In genomic region chr1:61559514-61559913, GRCm38 (mm10) we compare ENCODE assay signal across 24 mouse cellular contexts.
A peak's percentile ranks its signal among the peaks of the same experiment; 100 is the strongest.
DNase-seq lines count a peak whose midpoint lies in the region; ATAC-seq and TF ChIP-seq lines count a peak whose summit lies in the region.
"Had no signal": no experiment of that assay in that cellular context is flagged by ENCODE, and none has a peak within 500 bp of the region (broad histone marks: within the 10 kb centered on the region; RNA-seq: fewer than 3 reads in every experiment).

No protein-coding gene starts in this region.

- no peaks in the 10 kb centered on the region for H3K27me3 ChIP-seq in forebrain, embryonic 13.5 days
- no peaks in the 10 kb centered on the region for H3K27me3 ChIP-seq in forebrain, postnatal 0 days (ENCODE audit: insufficient read depth, low read length)
- H3K27me3 ChIP-seq in forebrain, embryonic 15.5 days: no peaks in the 10 kb centered on the region
- no peaks in the 10 kb centered on the region for H3K27me3 ChIP-seq in forebrain, embryonic 11.5 days (ENCODE audit: control insufficient read depth, insufficient read depth, low read length)
- H3K27me3 ChIP-seq: CH12.LX; embryonic facial prominence, embryonic 13.5 days; embryonic facial prominence, embryonic 15.5 days had no signal

- ATAC-seq in forebrain, embryonic 13.5 days: 0 out of 2 replicates have a peak, but pooled peaks have one; percentile 24
- no peak for ATAC-seq in forebrain, postnatal 0 days
- 0 out of 2 replicates have a peak, but pooled peaks have one; percentile 26 for ATAC-seq in forebrain, embryonic 15.5 days (replicated peaks)
- no peak for ATAC-seq in forebrain, embryonic 11.5 days (replicated peaks; ENCODE audit: low FRiP score)
- ATAC-seq: activated CD4-positive, CD25-positive, alpha-beta regulatory T cell, adult 4 months; CD4-positive, CD25-positive, alpha-beta regulatory T cell, adult 4 months; Patski had no signal

- no peaks in the 10 kb centered on the region for H3K4me1 ChIP-seq in forebrain, embryonic 13.5 days
- H3K4me1 ChIP-seq in forebrain, postnatal 0 days (ENCODE audit: insufficient read depth): no peaks in the 10 kb centered on the region
- H3K4me1 ChIP-seq in forebrain, embryonic 15.5 days: peaks cover 5% of the 10 kb centered on the region; the same call in 1 of the 2 replicates
- H3K4me1 ChIP-seq in forebrain, embryonic 11.5 days (replicated peaks; ENCODE audit: control insufficient read depth, insufficient read depth, low read length): no peaks in the 10 kb centered on the region
- H3K4me1 ChIP-seq: embryonic facial prominence, embryonic 13.5 days; embryonic facial prominence, embryonic 15.5 days had no signal

- H3K4me3 ChIP-seq in forebrain, embryonic 13.5 days: no peak overlapping the region
- no peak overlapping the region for H3K4me3 ChIP-seq in forebrain, postnatal 0 days (ENCODE audit: low read depth, low read length)
- no peak overlapping the region for H3K4me3 ChIP-seq in forebrain, embryonic 15.5 days
- no peak overlapping the region for H3K4me3 ChIP-seq in forebrain, embryonic 11.5 days (ENCODE audit: low read depth, low read length)
- H3K4me3 ChIP-seq: embryonic facial prominence, embryonic 13.5 days; embryonic facial prominence, embryonic 15.5 days; erythroblast, embryonic 14.5 days had no signal

- no peak for TF ChIP-seq POLR2A in brain, embryonic 14.5 days (IDR thresholded peaks at IDR 0.05; ENCODE audit: borderline replicate concordance, extremely low read depth, insufficient read depth, insufficient read length, poor library complexity, severe bottlenecking)

- H3K4me2 ChIP-seq in forebrain, embryonic 13.5 days: no peak overlapping the region
- no peak overlapping the region for H3K4me2 ChIP-seq in forebrain, postnatal 0 days (ENCODE audit: low read depth)
- no peak overlapping the region for H3K4me2 ChIP-seq in forebrain, embryonic 15.5 days (replicated peaks)
- H3K4me2 ChIP-seq in forebrain, embryonic 11.5 days (ENCODE audit: low read depth, low read length, severe bottlenecking): no peak overlapping the region
- H3K4me2 ChIP-seq: embryonic facial prominence, embryonic 13.5 days; embryonic facial prominence, embryonic 15.5 days had no signal

- no peaks in the 10 kb centered on the region for H3K36me3 ChIP-seq in forebrain, embryonic 13.5 days (ENCODE audit: poor library complexity, severe bottlenecking)
- no peaks in the 10 kb centered on the region for H3K36me3 ChIP-seq in forebrain, postnatal 0 days (ENCODE audit: insufficient read depth)
- no peaks in the 10 kb centered on the region for H3K36me3 ChIP-seq in forebrain, embryonic 15.5 days
- H3K36me3 ChIP-seq in forebrain, embryonic 11.5 days (ENCODE audit: control insufficient read depth, insufficient read depth, low read length): no peaks in the 10 kb centered on the region
- H3K36me3 ChIP-seq: embryonic facial prominence, embryonic 13.5 days; embryonic facial prominence, embryonic 15.5 days; G1E had no signal

- no peak overlapping the region for H3K9ac ChIP-seq in forebrain, embryonic 13.5 days
- H3K9ac ChIP-seq in forebrain, postnatal 0 days: no peak overlapping the region
- H3K9ac ChIP-seq in forebrain, embryonic 15.5 days (replicated peaks): no peak overlapping the region
- H3K9ac ChIP-seq in forebrain, embryonic 11.5 days (ENCODE audit: low read length): no peak overlapping the region
- H3K9ac ChIP-seq: embryonic facial prominence, embryonic 13.5 days; embryonic facial prominence, embryonic 15.5 days had no signal

- TF ChIP-seq CTCF in forebrain, postnatal 0 days (IDR thresholded peaks at IDR 0.05; ENCODE audit: low read depth): no peak
- no peak for TF ChIP-seq CTCF in brain, embryonic 14.5 days (IDR thresholded peaks at IDR 0.05; ENCODE audit: borderline replicate concordance, extremely low read depth, insufficient read depth, insufficient read length)

- no peaks in the 10 kb centered on the region for H3K9me3 ChIP-seq in forebrain, embryonic 13.5 days (replicated peaks)
- no peaks in the 10 kb centered on the region for H3K9me3 ChIP-seq in forebrain, postnatal 0 days (ENCODE audit: low read length)
- H3K9me3 ChIP-seq in forebrain, embryonic 15.5 days: no peaks in the 10 kb centered on the region
- no peaks in the 10 kb centered on the region for H3K9me3 ChIP-seq in forebrain, embryonic 11.5 days (ENCODE audit: control insufficient read depth, low read length)
- H3K9me3 ChIP-seq: embryonic facial prominence, embryonic 13.5 days; embryonic facial prominence, embryonic 15.5 days had no signal

- 62% methylated on average over 2 of the region's 2 CpGs for WGBS in forebrain, embryonic 13.5 days
- WGBS in forebrain, postnatal 0 days: 54% methylated on average over 2 of the region's 2 CpGs
- WGBS in forebrain, embryonic 15.5 days: 70% methylated on average over 2 of the region's 2 CpGs
- WGBS in forebrain, embryonic 11.5 days: 79% methylated on average over 2 of the region's 2 CpGs

- DNase-seq in forebrain, postnatal 0 days: no peak
- no peak for DNase-seq in forebrain, embryonic 11.5 days (ENCODE audit: low spot score)
- DNase-seq in brain, embryonic 14.5 days (ENCODE audit: low read depth): peak; percentile 57
- DNase-seq: adrenal gland, adult 8-10 months; adrenal gland, postnatal 14 days; adrenal gland, postnatal 36 days; B cell, adult 2 months; cerebellum, adult 11 months; cerebellum, adult 18-20 months; cerebellum, adult 8-10 months; cerebellum, adult 9-11 months; cerebellum, postnatal 14 days; cerebellum, postnatal 36 days; embryo, embryonic 11 days had no signal

- H3K27ac ChIP-seq in forebrain, embryonic 13.5 days: no peak overlapping the region
- H3K27ac ChIP-seq in forebrain, postnatal 0 days (ENCODE audit: low read depth, low read length): no peak overlapping the region
- H3K27ac ChIP-seq in forebrain, embryonic 15.5 days (replicated peaks): no peak overlapping the region
- no peak overlapping the region for H3K27ac ChIP-seq in forebrain, embryonic 11.5 days (ENCODE audit: low read depth, low read length)
- H3K27ac ChIP-seq: embryonic facial prominence, embryonic 13.5 days; embryonic facial prominence, embryonic 15.5 days had no signal

Comparison
In these comparisons a context has a peak if more than half of its experiments do, and no peak if none do; other contexts are left out.
1. ATAC-seq: peak in forebrain, embryonic 13.5 days (single experiment) and forebrain, embryonic 15.5 days (single experiment); none in forebrain, postnatal 0 days (single experiment) and forebrain, embryonic 11.5 days (single experiment).